Mouse (Mus musculus): ENCODE results near the gene Fst. TPM values are rescaled to one million over a fixed set of nuclear protein-coding genes. Genes with fewer than 3 reads are reported as not detected.

The Fst gene
- polyA plus RNA-seq, 1 experiment: 119 TPM

DNA sequence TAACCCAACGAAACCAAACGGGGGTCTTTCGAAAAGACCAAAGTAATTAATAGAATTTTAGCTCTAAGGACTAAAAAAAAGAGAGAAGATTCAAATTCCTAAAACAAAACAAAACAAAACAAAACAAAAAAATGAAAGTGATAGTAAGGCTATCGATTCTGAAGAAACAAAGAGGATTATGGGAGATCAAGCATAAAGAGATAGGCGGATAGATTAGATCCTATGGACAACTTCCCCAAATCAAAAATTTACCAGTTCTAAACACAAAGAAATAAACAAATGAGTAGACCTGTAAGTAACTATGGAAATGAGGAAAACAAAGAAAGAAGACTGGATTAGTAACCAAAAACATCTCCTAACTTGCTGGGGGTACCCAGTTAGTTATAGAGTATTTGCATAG, 33.5 kb downstream of the Fst start:
- H3ac ChIP-seq (ENCODE audit: control insufficient read depth, insufficient read length): no peak overlapping the region
- no peaks in the 10 kb centered on the region for H3K79me2 ChIP-seq (ENCODE audit: control insufficient read depth, insufficient read depth)
- no peak overlapping the region for H3K4me2 ChIP-seq (ENCODE audit: low read depth)
- TF ChIP-seq MAX (IDR thresholded peaks at IDR 0.05; ENCODE audit: low read depth) (no peak), CEBPB (IDR thresholded peaks at IDR 0.05; ENCODE audit: insufficient read depth, poor library complexity, severe bottlenecking) (no peak), MYOG (IDR thresholded peaks at IDR 0.05; ENCODE audit: control insufficient read depth in 1 of 3, insufficient read depth in 1 of 3, insufficient read length in 2 of 3, low read depth in 2 of 3) (no peak), E2F4 (IDR thresholded peaks at IDR 0.05; ENCODE audit: insufficient read depth) (no peak), POLR2A (IDR thresholded peaks at IDR 0.05; ENCODE audit: insufficient read length, low read depth) (no peak), POLR2AphosphoS2 (IDR thresholded peaks at IDR 0.05; ENCODE audit: insufficient read length, low read depth) (no peak), REST (IDR thresholded peaks at IDR 0.05; ENCODE audit: insufficient read depth, insufficient read length) (no peak), TCF3 (IDR thresholded peaks at IDR 0.05; ENCODE audit: insufficient read length, low read depth) (no peak), SRF (IDR thresholded peaks at IDR 0.05; ENCODE audit: control insufficient read depth, insufficient read length, low read depth) (no peak), MYOD1 (IDR thresholded peaks at IDR 0.05; ENCODE audit: control insufficient read depth in 1 of 3, insufficient read length in 2 of 3, low read depth in 2 of 3) (no peak), TCF12 (IDR thresholded peaks at IDR 0.05; ENCODE audit: insufficient read depth, poor library complexity, severe bottlenecking) (no peak), USF1 (IDR thresholded peaks at IDR 0.05; ENCODE audit: low read depth) (no peak)
- no peaks in the 10 kb centered on the region for H3K27me3 ChIP-seq (ENCODE audit: control insufficient read depth, insufficient read depth, insufficient read length)
- no peaks in the 10 kb centered on the region for H3K36me3 ChIP-seq (ENCODE audit: control insufficient read depth, insufficient read depth)
- no peak overlapping the region for H3K4me3 ChIP-seq

- no peaks in the 10 kb centered on the region for H3K36me3 ChIP-seq (ENCODE audit: control insufficient read depth, insufficient read depth)
- no peak for TF ChIP-seq POLR2AphosphoS2 (IDR thresholded peaks at IDR 0.05; ENCODE audit: insufficient read length, low read depth)
- TF ChIP-seq MYOG (IDR thresholded peaks at IDR 0.05; ENCODE audit: control insufficient read depth in 1 of 3, insufficient read depth in 1 of 3, insufficient read length in 2 of 3, low read depth in 2 of 3): no peak
- no peak for TF ChIP-seq E2F4 (IDR thresholded peaks at IDR 0.05; ENCODE audit: insufficient read depth)
- H3K27me3 ChIP-seq (ENCODE audit: control insufficient read depth, insufficient read depth, insufficient read length): no peaks in the 10 kb centered on the region
- H3ac ChIP-seq (ENCODE audit: control insufficient read depth, insufficient read length): no peak overlapping the region
- no peak overlapping the region for H3K4me3 ChIP-seq
- no peaks in the 10 kb centered on the region for H3K79me2 ChIP-seq (ENCODE audit: control insufficient read depth, insufficient read depth)
- peak overlapping the region; percentile 68 for H3K4me2 ChIP-seq (ENCODE audit: low read depth)
These were observed 38.5 kb downstream of the Fst start for GRCm38 (mm10) chr13:114420235-114420634.

GRCm38 (mm10) chr13:114419364-114419763, 39.4 kb downstream of the Fst start:
- Histone ChIP-seq H3K4me2 (ENCODE audit: low read depth) (no peak overlapping the region), H3K79me2 (ENCODE audit: control insufficient read depth, insufficient read depth) (no peaks in the 10 kb centered on the region)

DNA sequence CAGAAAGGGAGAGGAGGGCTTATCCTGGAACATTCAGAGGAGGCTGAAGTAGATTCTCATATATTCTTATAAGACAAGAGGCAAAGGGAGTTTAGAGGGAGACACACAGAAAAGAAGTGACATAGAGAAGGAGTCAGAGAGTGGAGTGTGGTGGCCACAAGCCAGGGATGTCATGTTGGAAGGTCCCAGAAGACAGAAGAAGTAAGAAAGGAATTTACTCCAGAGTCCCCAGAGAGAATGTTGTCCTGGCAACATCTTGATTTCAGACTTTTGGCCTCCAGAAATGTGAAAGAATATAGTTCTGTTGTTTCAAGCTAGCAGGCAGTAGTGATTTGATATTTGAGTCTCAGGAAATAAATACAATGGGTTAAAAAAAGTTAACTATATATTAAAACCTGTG, 46.4 kb downstream of the Fst start:
- no peaks in the 10 kb centered on the region for H3K27me3 ChIP-seq (ENCODE audit: control insufficient read depth, insufficient read depth, insufficient read length)
- H3K4me2 ChIP-seq (ENCODE audit: low read depth): no peak overlapping the region
- H3K79me2 ChIP-seq (ENCODE audit: control insufficient read depth, insufficient read depth): no peaks in the 10 kb centered on the region
- no peaks in the 10 kb centered on the region for H3K36me3 ChIP-seq (ENCODE audit: control insufficient read depth, insufficient read depth)
- no peak overlapping the region for H3K4me3 ChIP-seq
- no peak overlapping the region for H3ac ChIP-seq (ENCODE audit: control insufficient read depth, insufficient read length)
- TF ChIP-seq CEBPB (IDR thresholded peaks at IDR 0.05; ENCODE audit: insufficient read depth, poor library complexity, severe bottlenecking) (no peak), USF1 (IDR thresholded peaks at IDR 0.05; ENCODE audit: low read depth) (no peak), MAX (IDR thresholded peaks at IDR 0.05; ENCODE audit: low read depth) (no peak), E2F4 (IDR thresholded peaks at IDR 0.05; ENCODE audit: insufficient read depth) (no peak)

More at GRCm38 (mm10) chr13:114419364-114419763, 39.4 kb downstream of the Fst start:
- Histone ChIP-seq H3K36me3 (ENCODE audit: control insufficient read depth, insufficient read depth) (no peaks in the 10 kb centered on the region), H3K27me3 (ENCODE audit: control insufficient read depth, insufficient read depth, insufficient read length) (no peaks in the 10 kb centered on the region), H3ac (ENCODE audit: control insufficient read depth, insufficient read length) (no peak overlapping the region), H3K4me3 (no peak overlapping the region)
- TF ChIP-seq TCF12 (IDR thresholded peaks at IDR 0.05; ENCODE audit: insufficient read depth, poor library complexity, severe bottlenecking): no peak
- TF ChIP-seq POLR2AphosphoS2 (IDR thresholded peaks at IDR 0.05; ENCODE audit: insufficient read length, low read depth): no peak
- TF ChIP-seq USF1 (IDR thresholded peaks at IDR 0.05; ENCODE audit: low read depth): no peak
- TF ChIP-seq REST (IDR thresholded peaks at IDR 0.05; ENCODE audit: insufficient read depth, insufficient read length): no peak

- no peaks in the 10 kb centered on the region for H3K79me2 ChIP-seq (ENCODE audit: control insufficient read depth, insufficient read depth)
- no peak overlapping the region for H3K4me3 ChIP-seq
- TF ChIP-seq TCF3 (IDR thresholded peaks at IDR 0.05; ENCODE audit: insufficient read length, low read depth) (no peak), MYOD1 (IDR thresholded peaks at IDR 0.05; ENCODE audit: control insufficient read depth in 1 of 3, insufficient read length in 2 of 3, low read depth in 2 of 3) (no peak), POLR2A (IDR thresholded peaks at IDR 0.05; ENCODE audit: insufficient read length, low read depth) (no peak), CEBPB (IDR thresholded peaks at IDR 0.05; ENCODE audit: insufficient read depth, poor library complexity, severe bottlenecking) (no peak), REST (IDR thresholded peaks at IDR 0.05; ENCODE audit: insufficient read depth, insufficient read length) (no peak)
- no peak overlapping the region for H3K4me2 ChIP-seq (ENCODE audit: low read depth)
- H3K36me3 ChIP-seq (ENCODE audit: control insufficient read depth, insufficient read depth): no peaks in the 10 kb centered on the region
- no peak overlapping the region for H3ac ChIP-seq (ENCODE audit: control insufficient read depth, insufficient read length)
- H3K27me3 ChIP-seq (ENCODE audit: control insufficient read depth, insufficient read depth, insufficient read length): no peaks in the 10 kb centered on the region
These were observed 51.9 kb downstream of the Fst start for GRCm38 (mm10) chr13:114406866-114407265.

GRCm38 (mm10) chr13:114406424-114406823, 52.3 kb downstream of the Fst start:
- TF ChIP-seq SRF (IDR thresholded peaks at IDR 0.05; ENCODE audit: control insufficient read depth, insufficient read length, low read depth) (no peak), TCF3 (IDR thresholded peaks at IDR 0.05; ENCODE audit: insufficient read length, low read depth) (no peak), USF1 (IDR thresholded peaks at IDR 0.05; ENCODE audit: low read depth) (peak; percentile 21), TCF12 (IDR thresholded peaks at IDR 0.05; ENCODE audit: insufficient read depth, poor library complexity, severe bottlenecking) (no peak), POLR2AphosphoS2 (IDR thresholded peaks at IDR 0.05; ENCODE audit: insufficient read length, low read depth) (no peak)
- H3ac ChIP-seq (ENCODE audit: control insufficient read depth, insufficient read length): no peak overlapping the region
- H3K27me3 ChIP-seq (ENCODE audit: control insufficient read depth, insufficient read depth, insufficient read length): no peaks in the 10 kb centered on the region
- no peak overlapping the region for H3K4me3 ChIP-seq
- no peaks in the 10 kb centered on the region for H3K79me2 ChIP-seq (ENCODE audit: control insufficient read depth, insufficient read depth)
- no peaks in the 10 kb centered on the region for H3K36me3 ChIP-seq (ENCODE audit: control insufficient read depth, insufficient read depth)
- H3K4me2 ChIP-seq (ENCODE audit: low read depth): no peak overlapping the region

Data from myocyte (in vitro differentiated cells).